Mouse (Mus musculus) brown adipose tissue, adult 24 weeks (tissue): Measurements from ENCODE around the gene Arhgef39. TPM values are rescaled to one million over a fixed set of nuclear protein-coding genes. Genes with fewer than 3 reads are reported as not detected.

Experiments
- H3K27ac ChIP-seq: fragments of 200-500 bp; replicated peaks from 2 replicates; pipeline ENCODE4 v1.5.1; 2012; ENCODE audit warnings: low read depth, mild to moderate bottlenecking, low read length
- H3K4me1 ChIP-seq: fragments of 200-500 bp; 2 replicates; pipeline ENCODE4 v1.6.1; 2012; ENCODE audit warnings: low read length, mixed read lengths; ENCODE audit not compliant: control insufficient read depth, insufficient read depth, insufficient read length
- H3K4me3 ChIP-seq: fragments of 200-500 bp; 2 replicates; pipeline ENCODE4 v1.5.1; 2012; ENCODE audit warnings: low read depth, mild to moderate bottlenecking, low read length, moderate library complexity; ENCODE audit not compliant: insufficient read depth
- polyA plus RNA-seq: library from polyadenylated mRNA; stranded (reverse); fragments of >200 nt; gene quantifications from 2 replicates; pipeline ENCODE4 v1.2.4, GENCODE M21; 2012; ENCODE audit not compliant: missing spikeins, insufficient read depth, insufficient read length

Gene Arhgef39
- polyA plus RNA-seq, 1 experiment, result not detected

GRCm38 (mm10) chr4:43478906-43479832 is 20.3 kb downstream of the Arhgef39 start:
- Histone ChIP-seq H3K4me3 (peak overlapping the region; percentile 34; the same call in 1 of the 2 replicates), H3K27ac (no peak overlapping the region), H3K4me1 (no peaks in the 10 kb centered on the region)

- H3K4me1 ChIP-seq, result no peaks in the 10 kb centered on the region
- peak overlapping the region; percentile 64 for H3K27ac ChIP-seq
- H3K4me3 ChIP-seq, result peak overlapping the region; percentile 49
Measured at GRCm38 (mm10) chr4:43478534-43478858, 21.0 kb downstream of the Arhgef39 start.

- peak overlapping the region; percentile 49 for H3K4me3 ChIP-seq
- H3K4me1 ChIP-seq, result no peaks in the 10 kb centered on the region
- peak overlapping the region; percentile 64 for H3K27ac ChIP-seq
Measured at GRCm38 (mm10) chr4:43477857-43478533, 21.5 kb downstream of the Arhgef39 start.

GRCm38 (mm10) chr4:43476604-43477003 is 22.9 kb downstream of the Arhgef39 start:
- H3K4me1 ChIP-seq, result no peaks in the 10 kb centered on the region
- no peak overlapping the region for H3K4me3 ChIP-seq
- no peak overlapping the region for H3K27ac ChIP-seq

GRCm38 (mm10) chr4:43473636-43474035 is 25.9 kb downstream of the Arhgef39 start:
- Histone ChIP-seq H3K4me1 (no peaks in the 10 kb centered on the region), H3K27ac (no peak overlapping the region), H3K4me3 (no peak overlapping the region)

GRCm38 (mm10) chr4:43470301-43470700 is 29.2 kb downstream of the Arhgef39 start:
- no peak overlapping the region for H3K4me3 ChIP-seq
- H3K27ac ChIP-seq, result no peak overlapping the region
- no peaks in the 10 kb centered on the region for H3K4me1 ChIP-seq

- Histone ChIP-seq H3K4me3 (no peak overlapping the region), H3K27ac (no peak overlapping the region), H3K4me1 (no peaks in the 10 kb centered on the region)
Measured at GRCm38 (mm10) chr4:43466872-43467271, 32.6 kb downstream of the Arhgef39 start.

- no peaks in the 10 kb centered on the region for H3K4me1 ChIP-seq
- H3K27ac ChIP-seq, result peak overlapping the region; percentile 74
Measured at GRCm38 (mm10) chr4:43465935-43466334, 33.6 kb downstream of the Arhgef39 start.

DNA sequence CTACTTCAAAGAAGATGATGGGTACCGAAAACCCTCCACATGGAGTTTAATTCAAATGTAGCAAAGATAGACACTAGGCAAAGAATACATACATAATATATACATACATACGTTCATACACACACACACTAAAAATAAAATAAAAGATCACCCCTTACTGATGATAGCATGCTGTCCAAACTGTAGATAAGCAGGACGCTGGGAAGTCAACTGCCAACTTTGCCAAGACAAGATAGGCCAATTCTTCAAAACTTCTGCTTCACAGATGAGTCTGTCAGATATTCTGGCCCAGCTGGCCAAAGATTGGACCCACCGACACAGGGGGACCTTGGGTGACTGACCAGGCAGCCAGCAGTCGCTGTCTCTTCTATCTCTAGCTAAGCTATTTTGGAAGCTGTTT is 36.4 kb downstream of the Arhgef39 start:
- Histone ChIP-seq H3K4me1 (no peaks in the 10 kb centered on the region), H3K27ac (no peak overlapping the region), H3K4me3 (no peak overlapping the region)

More at GRCm38 (mm10) chr4:43465935-43466334, 33.6 kb downstream of the Arhgef39 start:
- H3K4me3 ChIP-seq, result no peak overlapping the region

DNA sequence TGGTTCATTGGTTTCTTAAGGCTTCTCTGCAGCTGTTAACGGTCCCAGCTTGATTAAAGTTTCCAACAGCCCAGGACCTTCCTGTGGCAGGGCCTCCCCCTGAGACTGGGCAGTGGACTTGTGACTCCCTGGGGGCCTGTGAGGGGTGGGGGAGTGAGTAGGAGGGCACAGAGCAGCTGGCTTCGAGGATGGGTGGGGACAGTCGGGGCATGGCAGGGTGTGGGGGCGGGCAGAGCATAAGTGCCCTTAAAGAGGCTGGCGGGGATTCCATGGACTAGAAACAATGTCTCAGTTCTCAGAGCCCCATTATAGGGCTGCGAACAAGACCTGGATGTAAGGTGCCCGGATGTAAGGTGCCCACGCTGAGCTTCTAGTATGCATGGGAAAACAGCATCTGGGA is 42.4 kb downstream of the Arhgef39 start:
- H3K27ac ChIP-seq, result no peak overlapping the region
- H3K4me3 ChIP-seq, result no peak overlapping the region
- H3K4me1 ChIP-seq, result no peaks in the 10 kb centered on the region

GRCm38 (mm10) chr4:43456470-43456869 is 43.0 kb downstream of the Arhgef39 start:
- Histone ChIP-seq H3K4me1 (no peaks in the 10 kb centered on the region), H3K27ac (no peak overlapping the region), H3K4me3 (no peak overlapping the region)

DNA sequence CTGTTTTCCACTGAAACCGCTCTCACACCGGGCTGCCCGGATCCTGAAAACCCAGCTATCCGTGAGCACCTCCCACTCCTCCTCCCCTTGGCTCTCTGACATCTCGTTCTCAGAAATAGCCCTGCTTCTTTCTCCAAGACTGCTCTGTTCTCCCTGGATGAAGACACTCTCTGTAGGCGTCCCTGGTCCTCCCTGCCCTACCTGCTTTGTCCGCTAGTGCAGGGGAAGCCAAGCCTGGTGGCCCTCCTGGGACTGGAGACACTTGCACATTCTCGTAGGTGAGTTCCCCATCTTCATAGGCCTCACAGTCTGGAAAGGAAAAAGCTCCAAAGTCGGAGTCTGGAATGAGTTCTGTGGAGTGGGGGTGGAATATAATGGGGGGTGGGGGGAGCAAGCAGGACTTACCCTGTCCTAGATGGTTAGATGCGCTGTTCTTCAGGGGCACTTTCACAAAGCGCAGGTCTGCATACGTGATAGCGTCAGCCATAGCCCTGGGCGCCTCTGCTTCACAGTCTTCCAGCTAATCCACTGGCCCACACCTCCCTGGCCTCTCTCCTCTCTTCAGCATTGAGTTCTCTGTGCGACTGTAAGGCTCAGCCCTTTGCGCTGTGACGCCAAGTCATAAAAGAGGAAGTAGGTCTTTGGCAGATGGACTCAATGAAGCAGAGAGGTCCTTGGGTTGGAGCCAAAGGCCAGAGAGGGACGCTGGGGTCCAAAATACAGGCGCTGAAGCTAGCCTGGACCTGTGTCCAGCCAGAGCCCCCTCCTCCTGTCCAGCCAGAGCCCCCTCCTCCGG is 45.3 kb downstream of the Arhgef39 start, which contains the start of gene Cd72:
Cd72 (minus strand) TSS at position 588 of the 796 bp plus-strand sequence.
- Histone ChIP-seq H3K27ac (no peak within 1 kb of the TSS), H3K4me1 (no peaks in the 10 kb centered on the region), H3K4me3 (0 out of 2 replicates have a peak within 1 kb of the TSS, but pooled peaks have one; percentile 1)

DNA sequence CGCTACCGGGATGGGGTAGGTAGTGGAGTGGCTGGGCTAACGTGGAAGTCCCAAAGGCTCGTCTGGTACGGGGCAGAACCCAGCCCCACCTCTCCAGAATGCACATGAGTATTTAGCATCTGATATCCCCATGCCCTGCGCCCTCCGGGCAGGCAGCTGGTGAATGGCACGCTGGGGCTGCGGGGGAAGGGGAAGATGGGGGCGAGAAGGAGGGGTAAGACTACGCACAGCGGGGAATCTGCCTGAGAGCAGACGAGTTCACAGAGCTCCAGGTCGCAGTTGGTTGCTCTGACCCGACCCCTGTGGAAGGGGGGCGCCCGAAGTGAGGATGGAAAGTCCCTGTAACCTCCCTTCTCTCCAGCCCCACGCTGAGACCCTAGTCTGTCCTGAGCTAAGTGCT is 46.1 kb downstream of the Arhgef39 start:
- H3K27ac ChIP-seq, result no peak overlapping the region
- no peaks in the 10 kb centered on the region for H3K4me1 ChIP-seq
- H3K4me3 ChIP-seq, result peak overlapping the region; percentile 23

DNA sequence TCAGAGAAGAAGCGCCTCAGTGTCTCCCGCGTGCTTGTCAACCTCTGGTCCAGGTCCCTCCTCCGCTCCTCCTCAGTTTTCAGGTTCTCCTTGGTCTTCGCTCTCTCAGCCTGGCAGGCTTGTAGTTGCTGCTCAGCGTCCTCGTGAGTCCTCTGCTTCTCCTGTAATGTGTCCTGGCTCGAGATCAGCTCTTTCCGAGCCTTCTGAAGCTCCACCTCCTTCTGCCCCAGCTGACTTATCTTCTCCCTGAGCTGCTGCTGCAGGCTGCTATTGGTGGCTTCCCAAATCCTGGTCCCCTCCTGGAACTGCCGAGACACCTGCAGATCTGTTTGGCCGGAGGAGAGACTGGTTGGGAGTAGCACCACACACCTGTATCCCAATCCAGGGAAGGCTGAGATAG is 47.2 kb downstream of the Arhgef39 start:
- Histone ChIP-seq H3K4me1 (no peaks in the 10 kb centered on the region), H3K27ac (no peak overlapping the region), H3K4me3 (no peak overlapping the region)

- Histone ChIP-seq H3K4me3 (no peak overlapping the region), H3K27ac (no peak overlapping the region), H3K4me1 (no peaks in the 10 kb centered on the region)
Measured at GRCm38 (mm10) chr4:43448554-43448953, 50.9 kb downstream of the Arhgef39 start.
